Mouse (Mus musculus) heart, embryonic 16.5 days (tissue): ENCODE results near the gene Phf24. TPM values are rescaled to one million over a fixed set of nuclear protein-coding genes. Genes with fewer than 3 reads are reported as not detected.

Source experiments
- ATAC-seq: fragments of 200-750 bp; cut with Nextera tagmentation; replicated peaks from 2 replicates; pipeline ENCODE4 v1.8.0; 2017; ENCODE audit warnings: moderate number of reproducible peaks; ENCODE audit not compliant: insufficient read depth, low FRiP score; ENCODE audit errors: extremely low read depth
- H3K27ac ChIP-seq: fragments of 300-500 bp; sonication (generic); 2 replicates; pipeline ENCODE4 v1.5.1; 2014; ENCODE audit warnings: mild to moderate bottlenecking, low read length, control low read depth, moderate library complexity
- H3K27me3 ChIP-seq: fragments of 300-500 bp; sonication (generic); 2 replicates; pipeline ENCODE4 v1.6.1; 2014; ENCODE audit warnings: low read length, mixed read lengths; ENCODE audit not compliant: control insufficient read depth, insufficient read depth
- H3K36me3 ChIP-seq: fragments of 300-500 bp; sonication (generic); 2 replicates; pipeline ENCODE4 v1.6.1; 2014; ENCODE audit not compliant: control insufficient read depth, insufficient read depth
- H3K4me1 ChIP-seq: fragments of 300-500 bp; sonication (generic); 2 replicates; pipeline ENCODE4 v1.6.1; 2014; ENCODE audit warnings: low read length, mixed read lengths; ENCODE audit not compliant: control insufficient read depth, insufficient read depth
- H3K4me2 ChIP-seq: fragments of 300-500 bp; sonication (generic); 2 replicates; pipeline ENCODE4 v1.6.1; 2014; ENCODE audit warnings: low read depth, mild to moderate bottlenecking, control low read depth, low read length
- H3K4me3 ChIP-seq: fragments of 300-500 bp; sonication (generic); 2 replicates; pipeline ENCODE4 v1.5.1; 2014; ENCODE audit warnings: mild to moderate bottlenecking, control low read depth, low read length
- H3K9ac ChIP-seq: fragments of 300-500 bp; sonication (generic); 2 replicates; pipeline ENCODE4 v1.6.1; 2014; ENCODE audit warnings: low read length, control low read depth
- H3K9me3 ChIP-seq: fragments of 300-500 bp; sonication (generic); replicated peaks from 2 replicates; pipeline ENCODE4 v1.6.1; 2016; ENCODE audit warnings: low read length; ENCODE audit not compliant: control insufficient read depth
- WGBS: fragments of 180-500 bp; shearing (Covaris S2); extraction: QIAGEN DNeasy Blood & Tissue Kit; methylation state at CpG from one replicate; pipeline ENCODE4 v1.1.7; 2014; 5-methylcytosine and 5-hydroxymethylcytosine counted together
- polyA plus RNA-seq: library from polyadenylated mRNA; unstranded; fragments of >200 nt; fragmentation: Nextera tagmentation; extraction: Ambion mirVana; gene quantifications from 2 replicates; pipeline ENCODE4 v1.2.1, GENCODE M21; 2015

Phf24 gene
- polyA plus RNA-seq, 1 experiment from 2014 or later: 4.8 TPM

DNA sequence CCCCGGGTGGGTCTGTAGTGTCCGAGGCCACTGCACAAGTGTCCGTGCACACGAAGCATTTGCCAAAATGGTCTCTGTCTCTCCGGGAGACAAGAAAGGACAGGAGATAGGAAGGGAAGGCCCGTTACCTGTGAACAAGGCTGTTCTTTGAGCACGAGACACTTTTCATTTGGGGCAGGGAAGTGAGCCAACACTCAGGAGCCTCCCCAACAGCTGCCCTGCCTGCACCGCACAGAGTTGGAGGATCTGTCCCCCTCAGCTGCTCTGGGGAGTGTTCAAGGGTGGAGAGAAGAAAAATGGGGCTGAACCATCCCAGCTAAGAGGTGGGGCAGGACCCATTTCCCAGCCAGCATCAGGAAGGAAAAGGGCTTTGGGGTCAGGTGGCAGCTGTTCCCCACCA, 41.5 kb downstream of the Phf24 start:
- no peak overlapping the region for H3K4me2 ChIP-seq
- peak overlapping the region; percentile 94 for H3K27ac ChIP-seq
- H3K4me3 ChIP-seq: no peak overlapping the region
- H3K4me1 ChIP-seq: peaks cover 34% of the 10 kb centered on the region
- H3K9me3 ChIP-seq: no peaks in the 10 kb centered on the region
- peak overlapping the region; percentile 63 for H3K9ac ChIP-seq
- no peaks in the 10 kb centered on the region for H3K27me3 ChIP-seq
- H3K36me3 ChIP-seq: peaks cover 9% of the 10 kb centered on the region
- 65% methylated on average over 8 of the region's 8 CpGs for WGBS
- no peak for ATAC-seq

DNA sequence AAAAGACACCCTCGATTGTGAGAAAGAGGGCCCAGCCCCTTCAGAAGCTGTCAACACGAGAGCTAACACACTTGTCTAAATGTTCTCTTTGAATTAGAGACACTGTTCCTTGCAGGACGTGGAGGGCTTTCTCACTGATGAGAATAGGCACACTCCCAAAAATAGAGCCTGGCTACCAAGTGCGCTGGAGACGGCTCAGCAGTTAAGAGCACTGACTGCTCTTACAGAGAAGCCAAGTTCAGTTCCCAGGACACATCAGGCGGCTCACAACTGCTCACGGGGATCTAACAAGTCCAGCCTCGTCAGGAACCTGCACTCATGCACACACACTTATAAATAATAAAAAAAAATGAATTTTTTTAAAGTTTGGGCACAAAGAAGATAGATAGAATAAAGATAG, 42.5 kb downstream of the Phf24 start:
- Histone ChIP-seq H3K9ac (peak overlapping the region; percentile 65), H3K4me3 (no peak overlapping the region), H3K9me3 (0 out of 2 replicates have a peak, but pooled peaks cover 2% of the 10 kb centered on the region), H3K36me3 (peaks cover 9% of the 10 kb centered on the region), H3K27me3 (no peaks in the 10 kb centered on the region), H3K4me2 (0 out of 2 replicates have a peak overlapping the region, but pooled peaks have one; percentile 15), H3K4me1 (peaks cover 29% of the 10 kb centered on the region), H3K27ac (peak overlapping the region; percentile 94)
- 29% methylated on average over 8 of the region's 8 CpGs for WGBS
- ATAC-seq: peak; percentile 61

DNA sequence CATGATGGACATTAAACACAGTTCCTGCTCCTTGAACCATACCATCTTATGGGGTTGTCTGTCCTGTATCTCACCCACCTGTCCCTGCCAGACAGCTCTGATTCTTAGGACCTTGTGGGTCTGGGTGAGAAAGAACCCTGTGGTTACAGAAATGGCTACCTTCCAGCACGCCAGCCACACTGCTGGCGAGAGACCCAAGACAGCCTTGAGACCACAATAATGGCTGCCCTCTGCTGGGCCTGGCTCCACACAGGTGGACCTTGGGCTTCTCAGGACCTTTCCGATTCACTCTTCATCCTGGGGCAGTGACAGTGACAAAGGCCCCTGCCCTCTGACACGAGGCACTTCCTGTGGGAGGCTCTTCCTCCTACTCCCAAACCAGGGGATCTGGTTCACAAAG, 42.9 kb downstream of the Phf24 start:
- H3K27ac ChIP-seq: peak overlapping the region; percentile 94
- 59% methylated on average over 4 of the region's 4 CpGs for WGBS
- H3K9ac ChIP-seq: peak overlapping the region; percentile 65

DNA sequence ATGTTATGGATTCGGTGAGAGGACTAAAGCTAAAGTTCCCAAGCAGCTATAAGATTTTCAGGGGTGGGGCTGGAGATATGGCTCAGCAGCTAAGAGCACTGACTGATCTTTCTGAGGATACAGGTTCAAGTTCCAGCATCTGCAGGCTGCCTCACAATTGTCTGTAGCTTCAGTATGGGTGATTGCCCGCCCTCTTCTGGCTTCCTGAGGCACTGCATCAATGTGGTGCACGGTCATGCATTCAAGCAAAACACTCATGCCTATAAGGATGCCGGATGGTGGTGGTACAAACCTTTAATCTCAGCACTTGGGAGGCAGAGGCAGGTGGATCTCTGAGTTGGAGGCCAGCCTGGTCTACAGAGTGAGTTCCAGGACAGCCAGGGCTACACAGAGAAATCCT, 45.1 kb downstream of the Phf24 start:
- H3K4me3 ChIP-seq: no peak overlapping the region
- no peak for ATAC-seq
- H3K27me3 ChIP-seq: no peaks in the 10 kb centered on the region
- 35% methylated on average over 4 of the region's 4 CpGs for WGBS
- H3K4me1 ChIP-seq: peaks cover 27% of the 10 kb centered on the region
- H3K36me3 ChIP-seq: peaks cover 8% of the 10 kb centered on the region
- H3K9me3 ChIP-seq: 0 out of 2 replicates have a peak, but pooled peaks cover 2% of the 10 kb centered on the region
- no peak overlapping the region for H3K27ac ChIP-seq
- H3K9ac ChIP-seq: no peak overlapping the region
- H3K4me2 ChIP-seq: no peak overlapping the region

More for the DNA sequence above, 42.9 kb downstream of the Phf24 start:
- H3K36me3 ChIP-seq: peaks cover 9% of the 10 kb centered on the region
- no peak overlapping the region for H3K4me2 ChIP-seq
- no peak overlapping the region for H3K4me3 ChIP-seq
- H3K9me3 ChIP-seq: 0 out of 2 replicates have a peak, but pooled peaks cover 2% of the 10 kb centered on the region
- no peaks in the 10 kb centered on the region for H3K27me3 ChIP-seq
- no peak for ATAC-seq
- peaks cover 28% of the 10 kb centered on the region for H3K4me1 ChIP-seq

DNA sequence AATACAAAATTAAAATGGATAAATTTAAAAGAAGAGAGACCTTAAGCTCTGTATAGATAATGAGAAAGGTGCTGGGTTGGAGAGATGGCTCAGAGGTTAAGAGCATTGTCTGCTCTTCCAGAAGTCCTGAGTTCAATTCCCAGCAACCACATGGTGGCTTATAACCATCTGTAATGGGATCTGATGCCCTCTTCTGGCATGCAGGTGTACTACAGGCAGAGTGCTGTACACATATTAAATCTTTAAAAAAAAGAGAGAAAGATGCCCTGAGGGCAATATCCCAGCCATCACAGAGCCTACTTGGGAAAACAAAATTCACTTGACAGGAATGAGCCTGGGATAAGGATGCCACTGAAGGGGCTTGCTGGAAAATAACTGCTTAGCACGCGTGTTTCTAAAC, 47.0 kb downstream of the Phf24 start:
- no peaks in the 10 kb centered on the region for H3K27me3 ChIP-seq
- WGBS: 57% methylated on average over 2 of the region's 2 CpGs
- H3K36me3 ChIP-seq: no peaks in the 10 kb centered on the region
- H3K4me2 ChIP-seq: no peak overlapping the region
- no peak for ATAC-seq
- H3K9ac ChIP-seq: no peak overlapping the region
- H3K4me3 ChIP-seq: no peak overlapping the region
- H3K4me1 ChIP-seq: peaks cover 22% of the 10 kb centered on the region
- no peak overlapping the region for H3K27ac ChIP-seq
- H3K9me3 ChIP-seq: 0 out of 2 replicates have a peak, but pooled peaks cover 2% of the 10 kb centered on the region

DNA sequence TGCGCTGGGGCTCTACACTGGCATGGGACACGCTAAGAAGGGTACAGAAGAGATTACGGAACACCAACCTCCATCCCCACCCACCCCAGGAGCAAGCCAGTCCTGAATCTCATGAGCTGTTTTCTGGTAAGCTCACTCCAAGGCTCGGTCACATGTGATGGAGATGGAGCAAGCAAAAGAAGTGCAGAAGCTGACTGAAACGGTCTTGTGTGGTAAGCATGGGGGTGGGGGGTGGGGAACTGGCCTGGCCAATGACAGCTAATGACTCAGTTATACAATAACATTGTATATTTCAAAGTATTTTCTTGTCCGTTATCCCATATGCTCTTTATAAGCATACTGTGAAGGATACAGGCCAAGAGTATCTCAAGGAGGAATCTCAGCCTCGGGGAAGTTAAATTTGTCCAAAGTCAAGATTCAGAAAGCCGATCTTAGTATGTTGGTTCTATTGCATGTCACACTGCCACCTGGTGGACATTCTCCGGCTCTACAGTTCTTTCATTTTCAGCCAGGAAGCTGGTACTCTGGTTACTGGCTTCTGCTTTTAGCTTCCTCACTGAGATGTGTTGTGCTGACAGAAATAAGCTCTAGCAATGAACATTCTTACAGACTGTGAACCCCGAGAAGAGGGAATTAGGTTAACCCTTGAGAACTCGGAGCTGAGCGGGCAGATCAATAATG, 48.7 kb downstream of the Phf24 start:
- 16% methylated on average over 12 of the region's 12 CpGs for WGBS
- ATAC-seq: peak; percentile 21; the same call in 1 of the 2 replicates
- Histone ChIP-seq H3K27ac (no peak overlapping the region), H3K9me3 (0 out of 2 replicates have a peak, but pooled peaks cover 2% of the 10 kb centered on the region), H3K27me3 (no peaks in the 10 kb centered on the region), H3K4me3 (peak overlapping the region; percentile 24; the same call in 1 of the 2 replicates), H3K4me2 (peak overlapping the region; percentile 41), H3K9ac (0 out of 2 replicates have a peak overlapping the region, but pooled peaks have one; percentile 6), H3K36me3 (no peaks in the 10 kb centered on the region), H3K4me1 (peaks cover 7% of the 10 kb centered on the region)

DNA sequence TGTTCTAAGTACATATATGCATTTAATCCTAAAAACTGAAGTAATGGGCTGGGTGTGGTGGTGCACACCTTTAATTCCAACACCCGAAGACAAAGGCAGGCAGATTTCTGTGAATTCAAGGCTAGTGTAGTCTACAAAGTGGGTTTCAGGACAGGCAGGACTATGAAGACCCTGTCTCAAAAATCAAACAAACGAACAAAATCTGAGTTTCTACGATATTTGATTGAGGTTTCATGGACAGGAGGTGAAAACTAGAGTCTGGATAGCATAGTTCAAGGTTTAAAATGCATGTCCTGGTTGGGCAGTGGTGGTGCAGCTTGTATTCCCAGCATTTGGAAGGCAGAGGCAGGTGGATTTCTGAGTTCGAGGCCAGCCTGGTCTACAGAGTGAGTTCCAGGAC, 52.8 kb downstream of the Phf24 start, which contains the start of gene 1700022I11Rik:
Gene 1700022I11Rik, plus strand, starts transcription at position 301 of the 400 bp plus-strand sequence.
- no peak within 1 kb of the TSS for H3K4me2 ChIP-seq
- no peaks in the 10 kb centered on the region for H3K36me3 ChIP-seq
- no peak within 1 kb of the TSS for H3K9ac ChIP-seq
- no peak within 1 kb of the TSS for H3K4me3 ChIP-seq
- no peaks in the 10 kb centered on the region for H3K9me3 ChIP-seq
- 90% methylated on average over 4 of the region's 4 CpGs for WGBS
- no peaks in the 10 kb centered on the region for H3K27me3 ChIP-seq
- H3K27ac ChIP-seq: no peak within 1 kb of the TSS
- ATAC-seq: no peak
- H3K4me1 ChIP-seq: peaks cover 12% of the 10 kb centered on the region; the same call in 1 of the 2 replicates

DNA sequence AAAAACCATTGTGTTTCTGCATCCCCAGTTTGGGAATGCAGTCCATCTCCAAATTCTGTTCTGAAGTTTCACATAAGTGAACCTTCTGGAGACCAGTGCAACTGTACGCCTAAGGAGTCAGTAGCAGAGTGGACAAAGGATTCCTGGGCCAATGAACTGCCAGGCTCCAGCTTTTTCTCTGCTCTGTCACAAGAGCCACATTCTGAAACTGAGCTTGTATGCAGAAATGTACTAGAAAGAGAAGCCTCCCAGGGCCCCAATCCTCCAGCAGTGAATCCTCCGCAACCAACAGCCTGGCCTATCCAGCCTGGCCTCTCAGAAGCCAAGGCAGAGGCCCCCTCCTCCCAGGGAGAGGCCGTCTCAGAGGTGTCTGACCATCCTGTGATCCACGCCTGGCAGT, 56.5 kb downstream of the Phf24 start:
- Histone ChIP-seq H3K9me3 (no peaks in the 10 kb centered on the region), H3K4me2 (no peak overlapping the region), H3K4me3 (no peak overlapping the region), H3K9ac (no peak overlapping the region), H3K27ac (no peak overlapping the region), H3K4me1 (peaks cover 8% of the 10 kb centered on the region; the same call in 1 of the 2 replicates), H3K36me3 (no peaks in the 10 kb centered on the region; the same call in 1 of the 2 replicates), H3K27me3 (no peaks in the 10 kb centered on the region)
- WGBS: 71% methylated on average over 4 of the region's 4 CpGs
- no peak for ATAC-seq

DNA sequence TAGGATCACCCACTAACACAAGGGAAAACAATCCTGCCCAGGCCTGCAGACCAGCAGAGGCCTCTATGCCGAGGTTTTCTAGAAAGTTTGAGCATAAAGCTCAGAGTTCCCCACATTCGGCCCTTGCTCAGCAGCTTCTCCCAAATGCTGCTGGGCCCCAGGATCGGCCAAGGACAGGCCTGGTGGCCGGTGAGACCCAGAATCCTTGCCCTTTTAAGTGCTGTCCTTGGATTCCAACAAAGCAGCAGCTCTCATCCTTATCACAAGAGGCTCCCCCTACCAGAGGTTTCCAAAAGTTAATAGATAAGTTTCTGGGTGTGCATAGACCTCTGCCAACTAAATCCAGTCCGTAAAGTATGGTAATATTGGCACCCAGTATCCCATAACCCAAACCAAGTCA, 57.4 kb downstream of the Phf24 start:
- H3K4me1 ChIP-seq: peaks cover 8% of the 10 kb centered on the region; the same call in 1 of the 2 replicates
- H3K9me3 ChIP-seq: no peaks in the 10 kb centered on the region
- no peak overlapping the region for H3K9ac ChIP-seq
- H3K4me2 ChIP-seq: no peak overlapping the region
- H3K27ac ChIP-seq: no peak overlapping the region
- no peaks in the 10 kb centered on the region for H3K27me3 ChIP-seq
- no peak overlapping the region for H3K4me3 ChIP-seq
- WGBS: 45% methylated on average over 5 of the region's 5 CpGs
- ATAC-seq: no peak
- H3K36me3 ChIP-seq: peaks cover 8% of the 10 kb centered on the region
